Mouse (Mus musculus): ENCODE results near the gene Slc25a13. TPM values are rescaled to one million over a fixed set of nuclear protein-coding genes. Genes with fewer than 3 reads are reported as not detected.
"Not testable (repeated sequence)": the region's sequence is repeated elsewhere in the genome, so short reads cannot be mapped to it uniquely, and the experiment has no call there.

Gene Slc25a13
- polyA plus RNA-seq, 1 experiment from 2014 or later = 37.9 TPM

DNA sequence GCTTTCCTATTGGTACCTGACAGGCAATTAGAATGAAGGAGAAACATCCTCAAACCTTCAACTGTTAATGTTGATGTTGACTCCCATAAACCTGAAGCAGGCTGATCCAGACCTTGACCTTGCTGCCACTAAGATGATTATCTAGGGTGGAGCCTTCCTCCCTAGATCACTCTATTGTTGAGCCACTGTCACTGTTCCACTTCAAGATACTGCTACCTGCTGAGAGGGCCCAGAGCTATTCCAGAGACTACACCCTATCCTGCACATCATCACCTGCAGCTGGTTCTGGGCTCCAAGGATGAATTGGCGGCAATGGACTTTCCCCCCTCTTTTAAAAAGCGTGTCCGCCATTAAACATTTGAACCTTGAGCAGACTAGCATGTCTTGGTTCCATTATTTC, 18.9 kb downstream of the Slc25a13 start:
- H3K4me3 ChIP-seq (ENCODE audit: low read depth, low read length); H3K4me1 ChIP-seq (replicated peaks; ENCODE audit: control insufficient read depth, insufficient read depth, low read length); H3K36me3 ChIP-seq (ENCODE audit: control insufficient read depth, insufficient read depth, low read length); H3K9ac ChIP-seq (ENCODE audit: low read length); H3K27ac ChIP-seq (ENCODE audit: low read depth); DNase-seq (ENCODE audit: low spot score); H3K27me3 ChIP-seq (replicated peaks; ENCODE audit: control insufficient read depth, insufficient read depth, low read length); H3K4me2 ChIP-seq (ENCODE audit: low read length); ATAC-seq (replicated peaks; ENCODE audit: low FRiP score, low TSS enrichment, low read depth); H3K9me3 ChIP-seq (ENCODE audit: control insufficient read depth, low read length): not testable (repeated sequence)
- WGBS = 90% methylated on average over 3 of the region's 3 CpGs

- ATAC-seq (replicated peaks; ENCODE audit: low FRiP score, low TSS enrichment, low read depth) = no peak
These were observed 19.6 kb downstream of the Slc25a13 start for GRCm38 (mm10) chr6:6197339-6197738.

DNA sequence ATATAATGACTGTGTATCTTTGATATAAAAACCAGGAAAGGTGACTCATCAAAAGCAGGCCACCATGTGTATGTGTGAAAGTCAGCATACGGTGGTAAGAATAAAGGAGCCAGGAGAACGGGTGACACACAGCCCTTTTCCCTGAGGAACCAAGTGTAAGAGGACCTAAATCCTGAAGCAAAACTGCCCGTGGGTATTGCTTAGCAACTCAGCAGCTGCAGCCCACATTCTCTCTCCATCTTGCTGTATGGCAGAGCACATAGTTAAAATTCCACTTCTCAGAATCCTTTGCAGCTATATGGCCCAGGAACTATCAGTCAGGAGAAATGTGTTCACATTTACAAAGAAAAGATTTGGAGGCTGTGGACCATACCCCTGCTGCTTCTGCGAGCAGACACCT, 20.4 kb downstream of the Slc25a13 start:
- H3K9me3 ChIP-seq (ENCODE audit: control insufficient read depth, low read length) = no peaks in the 10 kb centered on the region
- ATAC-seq (replicated peaks; ENCODE audit: low FRiP score, low TSS enrichment, low read depth) (no peak), DNase-seq (ENCODE audit: low spot score) (no peak)
- no peak overlapping the region for H3K4me3 ChIP-seq (ENCODE audit: low read depth, low read length)
- no peak overlapping the region for H3K9ac ChIP-seq (ENCODE audit: low read length)
- H3K27ac ChIP-seq (ENCODE audit: low read depth) = no peak overlapping the region
- H3K36me3 ChIP-seq (ENCODE audit: control insufficient read depth, insufficient read depth, low read length) = no peaks in the 10 kb centered on the region
- H3K27me3 ChIP-seq (replicated peaks; ENCODE audit: control insufficient read depth, insufficient read depth, low read length) = no peaks in the 10 kb centered on the region
- 0 out of 2 replicates have a peak, but pooled peaks cover 6% of the 10 kb centered on the region for H3K4me1 ChIP-seq (replicated peaks; ENCODE audit: control insufficient read depth, insufficient read depth, low read length)
- 82% methylated on average over 4 of the region's 4 CpGs for WGBS
- no peak overlapping the region for H3K4me2 ChIP-seq (ENCODE audit: low read length)

More at GRCm38 (mm10) chr6:6197339-6197738, 19.6 kb downstream of the Slc25a13 start:
- no peaks in the 10 kb centered on the region for H3K27me3 ChIP-seq (replicated peaks; ENCODE audit: control insufficient read depth, insufficient read depth, low read length)
- no peaks in the 10 kb centered on the region for H3K9me3 ChIP-seq (ENCODE audit: control insufficient read depth, low read length)
- no peak overlapping the region for H3K9ac ChIP-seq (ENCODE audit: low read length)
- DNase-seq (ENCODE audit: low spot score) = no peak
- no peak overlapping the region for H3K4me3 ChIP-seq (ENCODE audit: low read depth, low read length)
- H3K4me1 ChIP-seq (replicated peaks; ENCODE audit: control insufficient read depth, insufficient read depth, low read length) = 0 out of 2 replicates have a peak, but pooled peaks cover 2% of the 10 kb centered on the region
- no peaks in the 10 kb centered on the region for H3K36me3 ChIP-seq (ENCODE audit: control insufficient read depth, insufficient read depth, low read length)
- H3K4me2 ChIP-seq (ENCODE audit: low read length) = no peak overlapping the region
- WGBS = 77% methylated on average over 6 of the region's 6 CpGs
- H3K27ac ChIP-seq (ENCODE audit: low read depth) = no peak overlapping the region

DNA sequence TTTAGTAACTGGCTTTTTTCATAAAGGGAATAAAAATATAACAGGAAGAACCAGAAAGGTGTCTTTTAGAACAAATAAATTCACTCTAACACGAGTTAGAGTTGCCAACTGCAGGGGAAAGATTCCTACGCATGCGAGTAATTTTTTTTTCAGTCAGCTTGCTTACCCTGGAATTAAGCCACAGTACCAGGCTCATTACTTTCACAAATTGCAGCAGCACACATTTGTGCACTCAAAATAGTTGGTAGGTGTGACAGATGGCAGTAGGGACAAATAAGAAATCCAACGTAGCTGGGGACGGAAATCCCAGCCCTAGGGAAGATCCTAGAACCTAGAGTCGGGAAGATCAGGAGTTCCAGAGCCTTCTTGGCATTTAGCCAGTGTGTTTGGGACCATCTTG, 22.1 kb downstream of the Slc25a13 start:
- WGBS = 85% methylated on average over 6 of the region's 6 CpGs
- no peak overlapping the region for H3K9ac ChIP-seq (ENCODE audit: low read length)
- H3K27ac ChIP-seq (ENCODE audit: low read depth) = no peak overlapping the region
- no peak for DNase-seq (ENCODE audit: low spot score)
- no peak overlapping the region for H3K4me3 ChIP-seq (ENCODE audit: low read depth, low read length)
- H3K27me3 ChIP-seq (replicated peaks; ENCODE audit: control insufficient read depth, insufficient read depth, low read length) = no peaks in the 10 kb centered on the region
- no peak for ATAC-seq (replicated peaks; ENCODE audit: low FRiP score, low TSS enrichment, low read depth)
- H3K9me3 ChIP-seq (ENCODE audit: control insufficient read depth, low read length) = no peaks in the 10 kb centered on the region
- H3K4me1 ChIP-seq (replicated peaks; ENCODE audit: control insufficient read depth, insufficient read depth, low read length) = 0 out of 2 replicates have a peak, but pooled peaks cover 6% of the 10 kb centered on the region
- no peak overlapping the region for H3K4me2 ChIP-seq (ENCODE audit: low read length)
- H3K36me3 ChIP-seq (ENCODE audit: control insufficient read depth, insufficient read depth, low read length) = 0 out of 2 replicates have a peak, but pooled peaks cover 8% of the 10 kb centered on the region

DNA sequence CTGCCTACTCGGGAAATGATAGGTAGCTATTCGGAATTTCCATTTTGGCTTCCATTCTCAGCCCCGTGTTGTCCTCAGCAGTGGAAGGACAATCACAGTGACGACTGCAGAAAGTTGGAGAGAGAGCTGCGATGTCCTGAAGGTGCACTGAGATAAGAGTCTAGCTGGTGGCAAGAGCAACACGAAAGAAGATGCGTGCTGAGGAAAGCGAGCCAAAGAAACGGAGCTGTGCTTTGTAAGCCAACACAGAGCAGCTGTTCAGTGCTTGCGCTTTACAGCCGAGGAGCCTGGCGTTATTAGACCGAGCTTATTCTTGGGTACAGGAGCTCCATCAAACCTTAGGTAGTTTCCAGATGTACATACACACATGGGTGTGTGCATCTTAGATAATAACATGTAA, 23.1 kb downstream of the Slc25a13 start:
- ATAC-seq (replicated peaks; ENCODE audit: low FRiP score, low TSS enrichment, low read depth) (no peak), DNase-seq (ENCODE audit: low spot score) (no peak)
- Histone ChIP-seq H3K4me1 (replicated peaks; ENCODE audit: control insufficient read depth, insufficient read depth, low read length) (0 out of 2 replicates have a peak, but pooled peaks cover 6% of the 10 kb centered on the region), H3K9me3 (ENCODE audit: control insufficient read depth, low read length) (no peaks in the 10 kb centered on the region), H3K36me3 (ENCODE audit: control insufficient read depth, insufficient read depth, low read length) (0 out of 2 replicates have a peak, but pooled peaks cover 8% of the 10 kb centered on the region), H3K9ac (ENCODE audit: low read length) (no peak overlapping the region), H3K27ac (ENCODE audit: low read depth) (no peak overlapping the region), H3K4me3 (ENCODE audit: low read depth, low read length) (no peak overlapping the region), H3K4me2 (ENCODE audit: low read length) (no peak overlapping the region), H3K27me3 (replicated peaks; ENCODE audit: control insufficient read depth, insufficient read depth, low read length) (no peaks in the 10 kb centered on the region)
- WGBS = 92% methylated on average over 13 of the region's 13 CpGs

DNA sequence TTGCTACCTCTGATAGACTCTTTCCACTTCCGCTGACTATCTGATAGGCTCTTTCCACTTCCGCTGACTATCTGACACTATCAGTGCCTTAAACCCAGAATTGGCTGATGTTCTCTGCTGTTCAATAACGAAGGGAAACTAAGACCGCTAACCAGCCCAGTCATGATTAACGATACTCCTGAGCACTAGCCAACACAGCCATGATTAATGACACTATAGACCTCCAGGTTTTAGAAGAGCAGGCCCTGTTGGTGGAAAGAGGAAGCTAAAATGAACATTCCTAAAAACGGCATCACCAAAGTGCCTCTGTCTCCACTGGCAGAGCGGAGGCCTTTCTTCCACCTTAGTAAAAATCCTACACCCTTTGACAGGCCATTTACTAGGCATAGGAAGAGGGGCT, 24.6 kb downstream of the Slc25a13 start:
- no peaks in the 10 kb centered on the region for H3K27me3 ChIP-seq (replicated peaks; ENCODE audit: control insufficient read depth, insufficient read depth, low read length)
- WGBS = 61% methylated on average over 7 of the region's 7 CpGs
- 0 out of 2 replicates have a peak, but pooled peaks cover 6% of the 10 kb centered on the region for H3K4me1 ChIP-seq (replicated peaks; ENCODE audit: control insufficient read depth, insufficient read depth, low read length)
- ATAC-seq (replicated peaks; ENCODE audit: low FRiP score, low TSS enrichment, low read depth) (no peak), DNase-seq (ENCODE audit: low spot score) (no peak)
- H3K9ac ChIP-seq (ENCODE audit: low read length) = no peak overlapping the region
- H3K9me3 ChIP-seq (ENCODE audit: control insufficient read depth, low read length) = no peaks in the 10 kb centered on the region
- H3K4me3 ChIP-seq (ENCODE audit: low read depth, low read length) = no peak overlapping the region
- H3K27ac ChIP-seq (ENCODE audit: low read depth) = no peak overlapping the region
- H3K4me2 ChIP-seq (ENCODE audit: low read length) = no peak overlapping the region
- H3K36me3 ChIP-seq (ENCODE audit: control insufficient read depth, insufficient read depth, low read length) = 0 out of 2 replicates have a peak, but pooled peaks cover 8% of the 10 kb centered on the region

DNA sequence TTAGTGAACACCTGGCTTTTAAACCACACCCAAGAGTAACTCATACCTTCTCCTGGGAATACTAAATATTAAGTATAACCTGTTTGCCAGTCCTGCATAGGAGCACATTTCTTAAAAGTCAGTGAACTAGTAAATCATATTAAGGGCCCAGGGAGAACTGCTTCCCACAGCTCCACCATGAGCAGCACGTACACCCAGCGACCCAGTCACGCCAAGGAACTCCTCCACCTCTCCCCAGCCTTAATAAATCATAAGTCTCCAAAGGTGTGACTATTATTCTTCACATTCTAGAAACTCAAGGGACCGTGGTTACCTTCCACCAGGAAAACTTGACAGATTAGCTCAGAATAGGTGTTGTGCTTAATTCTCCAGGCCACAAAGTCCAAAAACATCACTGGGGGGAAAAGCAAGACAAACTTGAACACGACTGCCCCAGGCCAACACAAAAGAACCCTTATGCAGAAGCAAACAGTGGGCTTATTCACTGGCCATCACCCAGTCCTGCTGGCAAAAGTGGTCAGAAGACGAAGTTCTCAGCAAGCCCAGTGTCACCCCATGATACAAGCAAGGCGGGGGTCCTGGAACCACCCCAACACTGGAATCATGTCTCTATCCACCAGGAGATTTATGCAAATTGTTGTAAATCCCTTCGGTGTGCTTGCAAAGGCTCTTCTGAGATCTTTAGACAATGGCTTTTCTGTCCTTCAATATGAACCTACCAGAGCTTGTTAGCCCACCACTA, 25.2 kb downstream of the Slc25a13 start:
- ATAC-seq (replicated peaks; ENCODE audit: low FRiP score, low TSS enrichment, low read depth) (no peak), DNase-seq (ENCODE audit: low spot score) (no peak)
- H3K9me3 ChIP-seq (ENCODE audit: control insufficient read depth, low read length) = no peaks in the 10 kb centered on the region
- H3K27ac ChIP-seq (ENCODE audit: low read depth) = no peak overlapping the region
- H3K4me3 ChIP-seq (ENCODE audit: low read depth, low read length) = no peak overlapping the region
- H3K4me2 ChIP-seq (ENCODE audit: low read length) = no peak overlapping the region
- 0 out of 2 replicates have a peak, but pooled peaks cover 8% of the 10 kb centered on the region for H3K36me3 ChIP-seq (ENCODE audit: control insufficient read depth, insufficient read depth, low read length)
- 0 out of 2 replicates have a peak, but pooled peaks cover 6% of the 10 kb centered on the region for H3K4me1 ChIP-seq (replicated peaks; ENCODE audit: control insufficient read depth, insufficient read depth, low read length)
- WGBS = 77% methylated on average over 8 of the region's 8 CpGs
- no peak overlapping the region for H3K9ac ChIP-seq (ENCODE audit: low read length)
- no peaks in the 10 kb centered on the region for H3K27me3 ChIP-seq (replicated peaks; ENCODE audit: control insufficient read depth, insufficient read depth, low read length)

DNA sequence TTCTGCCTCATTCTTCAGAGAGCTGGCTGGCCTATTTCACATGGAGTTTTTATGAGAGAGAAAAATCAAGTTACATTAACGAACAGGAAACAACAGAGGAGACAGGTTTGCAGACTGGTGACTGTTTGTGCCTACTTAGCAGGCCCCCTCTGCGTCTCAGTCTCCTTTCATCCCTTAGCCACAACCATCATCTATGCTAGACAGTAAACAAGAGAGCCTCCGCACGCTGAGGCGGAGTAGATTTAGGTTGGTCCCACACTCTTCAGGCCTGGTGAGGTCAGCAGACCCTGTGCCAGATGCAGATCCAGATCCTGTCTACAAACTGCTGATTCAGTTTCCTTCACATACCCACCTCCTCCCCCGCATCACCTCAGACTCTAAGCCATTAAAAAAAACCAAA, 28.0 kb downstream of the Slc25a13 start:
- 66% methylated on average over 6 of the region's 6 CpGs for WGBS
- DNase-seq (ENCODE audit: low spot score) (no peak), ATAC-seq (replicated peaks; ENCODE audit: low FRiP score, low TSS enrichment, low read depth) (no peak)
- no peak overlapping the region for H3K4me3 ChIP-seq (ENCODE audit: low read depth, low read length)
- H3K27ac ChIP-seq (ENCODE audit: low read depth) = no peak overlapping the region
- H3K9me3 ChIP-seq (ENCODE audit: control insufficient read depth, low read length) = no peaks in the 10 kb centered on the region
- no peak overlapping the region for H3K9ac ChIP-seq (ENCODE audit: low read length)
- H3K4me2 ChIP-seq (ENCODE audit: low read length) = no peak overlapping the region
- H3K27me3 ChIP-seq (replicated peaks; ENCODE audit: control insufficient read depth, insufficient read depth, low read length) = no peaks in the 10 kb centered on the region
- H3K36me3 ChIP-seq (ENCODE audit: control insufficient read depth, insufficient read depth, low read length) = 0 out of 2 replicates have a peak, but pooled peaks cover 8% of the 10 kb centered on the region
- H3K4me1 ChIP-seq (replicated peaks; ENCODE audit: control insufficient read depth, insufficient read depth, low read length) = 0 out of 2 replicates have a peak, but pooled peaks cover 6% of the 10 kb centered on the region

DNA sequence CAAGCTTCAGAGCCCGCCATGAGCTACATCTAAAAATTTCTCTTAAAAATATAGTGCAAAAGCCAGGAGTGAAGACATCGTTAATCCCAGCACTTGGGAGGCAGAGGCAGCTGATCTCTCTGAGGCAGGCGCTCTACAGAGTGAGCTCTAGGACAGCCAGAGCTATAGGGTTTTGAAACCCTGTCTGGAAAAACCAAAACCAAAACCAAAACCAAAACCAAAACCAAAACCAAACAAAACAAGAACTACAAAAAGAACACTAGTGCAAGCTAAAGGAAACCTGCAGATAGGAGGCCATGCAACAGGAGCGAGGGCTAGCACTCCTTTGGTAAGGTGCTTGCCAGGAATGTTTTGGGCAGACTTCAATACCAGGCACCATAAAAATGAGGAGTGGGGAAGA, 30.5 kb downstream of the Slc25a13 start:
- Histone ChIP-seq H3K27me3 (replicated peaks; ENCODE audit: control insufficient read depth, insufficient read depth, low read length) (no peaks in the 10 kb centered on the region), H3K4me2 (ENCODE audit: low read length) (no peak overlapping the region), H3K9ac (ENCODE audit: low read length) (no peak overlapping the region), H3K9me3 (ENCODE audit: control insufficient read depth, low read length) (no peaks in the 10 kb centered on the region), H3K27ac (ENCODE audit: low read depth) (no peak overlapping the region), H3K36me3 (ENCODE audit: control insufficient read depth, insufficient read depth, low read length) (0 out of 2 replicates have a peak, but pooled peaks cover 8% of the 10 kb centered on the region), H3K4me3 (ENCODE audit: low read depth, low read length) (no peak overlapping the region), H3K4me1 (replicated peaks; ENCODE audit: control insufficient read depth, insufficient read depth, low read length) (no peaks in the 10 kb centered on the region)
- WGBS = 79% methylated on average over 4 of the region's 4 CpGs
- DNase-seq (ENCODE audit: low spot score) = no peak
- no peak for ATAC-seq (replicated peaks; ENCODE audit: low FRiP score, low TSS enrichment, low read depth)
